Mouse (Mus musculus) limb, embryonic 12.5 days (tissue): ENCODE measurements around the gene Ift46. TPM values are rescaled to one million over a fixed set of nuclear protein-coding genes. Genes with fewer than 3 reads are reported as not detected.

ENCODE experiments used
- ATAC-seq: fragments of 200-750 bp; cut with Nextera tagmentation; 2 replicates; pipeline ENCODE4 v1.8.0; 2017; ENCODE audit warnings: low read depth, moderate TSS enrichment; ENCODE audit not compliant: insufficient number of reproducible peaks, insufficient read depth, low FRiP score, low TSS enrichment
- H3K27ac ChIP-seq: fragments of 300-500 bp; sonication (generic); 2 replicates; pipeline ENCODE4 v1.5.1; 2016; ENCODE audit warnings: mild to moderate bottlenecking, moderate library complexity
- H3K27me3 ChIP-seq: fragments of 300-500 bp; sonication (generic); 2 replicates; pipeline ENCODE4 v1.6.1; 2016; ENCODE audit warnings: mild to moderate bottlenecking, moderate library complexity
- H3K36me3 ChIP-seq: fragments of 300-500 bp; sonication (generic); 2 replicates; pipeline ENCODE4 v1.6.1; 2016; ENCODE audit warnings: mild to moderate bottlenecking, moderate library complexity
- H3K4me1 ChIP-seq: fragments of 300-500 bp; sonication (generic); replicated peaks from 2 replicates; pipeline ENCODE4 v1.6.1; 2016
- H3K4me2 ChIP-seq: fragments of 300-500 bp; sonication (generic); 2 replicates; pipeline ENCODE4 v1.6.1; 2016; ENCODE audit warnings: mild to moderate bottlenecking, moderate library complexity
- H3K4me3 ChIP-seq: fragments of 300-500 bp; sonication (generic); replicated peaks from 2 replicates; pipeline ENCODE4 v1.5.1; 2016; ENCODE audit warnings: mild to moderate bottlenecking
- H3K9ac ChIP-seq: fragments of 300-500 bp; sonication (generic); replicated peaks from 2 replicates; pipeline ENCODE4 v1.6.1; 2016; ENCODE audit warnings: mild to moderate bottlenecking, moderate library complexity
- H3K9me3 ChIP-seq: fragments of 300-500 bp; sonication (generic); 2 replicates; pipeline ENCODE4 v1.6.1; 2016; ENCODE audit warnings: mild to moderate bottlenecking, moderate library complexity
- WGBS: fragments of 180-500 bp; shearing (Covaris S2); methylation state at CpG from one replicate; pipeline ENCODE4 v1.1.7; 2016; 5-methylcytosine and 5-hydroxymethylcytosine counted together
- polyA plus RNA-seq: library from polyadenylated mRNA; unstranded; fragments of >200 nt; fragmentation: Nextera tagmentation; extraction: Ambion mirVana; gene quantifications from 2 replicates; pipeline ENCODE4 v1.2.1, GENCODE M21; 2016

Ift46 gene
- polyA plus RNA-seq, 1 experiment from 2014 or later, result 150 TPM

DNA sequence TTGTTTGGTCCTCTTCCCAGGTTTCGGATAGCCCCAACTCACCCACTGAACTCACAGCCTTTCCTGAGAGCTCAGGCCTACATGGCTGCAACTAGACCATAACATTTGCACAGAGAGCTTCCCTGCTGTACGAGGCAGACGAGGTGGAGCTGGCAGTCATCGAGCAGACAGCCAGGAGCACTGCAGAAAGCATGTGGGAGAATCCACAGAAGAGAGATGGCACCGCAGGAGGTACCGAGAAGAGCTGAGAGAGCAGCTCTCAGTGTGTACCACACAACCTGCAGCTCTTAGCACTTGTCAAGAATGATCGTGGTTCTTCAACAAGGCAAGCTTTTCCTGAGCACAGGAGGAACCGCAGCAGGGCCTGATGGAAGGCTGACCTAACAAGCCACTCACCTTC, 46.5 kb downstream of the Ift46 start:
- no peak overlapping the region for H3K4me3 ChIP-seq
- peaks cover 98% of the 10 kb centered on the region for H3K36me3 ChIP-seq
- WGBS, result 95% methylated on average over 8 of the region's 8 CpGs

DNA sequence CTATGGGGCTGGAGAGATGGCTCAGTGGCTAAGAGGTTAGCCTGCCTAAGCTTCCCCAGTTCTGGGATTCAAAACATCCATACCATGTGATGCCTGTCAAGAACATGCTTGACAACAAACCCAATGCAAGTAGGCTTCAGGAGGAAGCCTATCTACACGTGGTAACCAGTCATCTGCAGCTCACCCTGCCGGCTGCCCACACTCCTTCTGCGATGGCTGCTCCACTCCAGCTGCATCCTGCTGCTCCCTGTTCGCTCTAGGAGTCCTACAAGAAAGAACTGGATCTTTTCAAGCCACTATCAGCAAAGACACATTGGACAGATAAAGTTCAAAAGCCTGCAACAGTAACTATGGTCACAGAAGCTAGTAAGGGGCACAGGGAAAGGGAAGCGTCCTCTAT, 49.8 kb downstream of the Ift46 start:
- WGBS, result 87% methylated on average over 5 of the region's 5 CpGs
- Histone ChIP-seq H3K4me1 (no peaks in the 10 kb centered on the region), H3K4me3 (no peak overlapping the region), H3K9me3 (no peaks in the 10 kb centered on the region), H3K27me3 (no peaks in the 10 kb centered on the region), H3K9ac (no peak overlapping the region), H3K36me3 (peaks cover 100% of the 10 kb centered on the region), H3K4me2 (no peak overlapping the region), H3K27ac (no peak overlapping the region)
- ATAC-seq, result no peak

More for the DNA sequence above, 46.5 kb downstream of the Ift46 start:
- no peak overlapping the region for H3K4me2 ChIP-seq
- no peak overlapping the region for H3K9ac ChIP-seq
- no peak overlapping the region for H3K27ac ChIP-seq
- H3K4me1 ChIP-seq, result no peaks in the 10 kb centered on the region
- no peaks in the 10 kb centered on the region for H3K9me3 ChIP-seq
- ATAC-seq, result no peak
- no peaks in the 10 kb centered on the region for H3K27me3 ChIP-seq

- Histone ChIP-seq H3K27ac (no peak overlapping the region), H3K4me1 (no peaks in the 10 kb centered on the region), H3K4me3 (no peak overlapping the region), H3K36me3 (peaks cover 99% of the 10 kb centered on the region), H3K4me2 (no peak overlapping the region), H3K9me3 (no peaks in the 10 kb centered on the region), H3K27me3 (no peaks in the 10 kb centered on the region), H3K9ac (no peak overlapping the region)
- no peak for ATAC-seq
- 91% methylated on average over 15 of the region's 15 CpGs for WGBS
Observed at GRCm38 (mm10) chr9:44819920-44820827, 52.5 kb downstream of the Ift46 start.

GRCm38 (mm10) chr9:44826660-44827059, 59.0 kb downstream of the Ift46 start:
- Histone ChIP-seq H3K4me1 (no peaks in the 10 kb centered on the region), H3K4me2 (no peak overlapping the region), H3K36me3 (peaks cover 97% of the 10 kb centered on the region), H3K27me3 (no peaks in the 10 kb centered on the region), H3K9me3 (no peaks in the 10 kb centered on the region), H3K9ac (no peak overlapping the region), H3K4me3 (no peak overlapping the region), H3K27ac (no peak overlapping the region)
- ATAC-seq, result no peak
- 61% methylated on average over 7 of the region's 7 CpGs for WGBS

- no peak for ATAC-seq
- H3K27me3 ChIP-seq, result no peaks in the 10 kb centered on the region
- no peak overlapping the region for H3K9ac ChIP-seq
- no peak overlapping the region for H3K4me3 ChIP-seq
- H3K4me2 ChIP-seq, result no peak overlapping the region
- no peaks in the 10 kb centered on the region for H3K9me3 ChIP-seq
- no peak overlapping the region for H3K27ac ChIP-seq
- no peaks in the 10 kb centered on the region for H3K4me1 ChIP-seq
- H3K36me3 ChIP-seq, result peaks cover 97% of the 10 kb centered on the region
- WGBS, result 96% methylated on average over 11 of the region's 11 CpGs
Observed at GRCm38 (mm10) chr9:44828944-44829343, 61.2 kb downstream of the Ift46 start.

DNA sequence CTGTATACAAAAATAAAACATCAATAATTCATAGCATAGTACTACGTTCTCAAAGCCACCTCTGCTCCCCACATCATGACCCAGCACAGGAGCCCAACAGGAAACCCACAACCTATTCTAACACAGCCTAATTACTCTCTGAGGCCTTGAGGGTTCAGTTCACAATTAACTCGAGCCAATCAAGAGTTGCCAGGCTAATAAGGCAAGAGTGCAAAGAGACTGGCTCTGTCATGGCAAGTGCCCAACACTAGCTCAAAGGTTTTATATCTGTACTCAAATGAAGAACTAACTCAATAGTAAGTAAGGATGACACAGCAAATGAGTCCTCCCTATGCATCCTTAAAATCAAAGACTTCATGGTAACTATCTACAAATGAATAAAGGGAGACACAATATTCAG, 62.8 kb downstream of the Ift46 start:
- ATAC-seq, result no peak
- Histone ChIP-seq H3K9ac (no peak overlapping the region), H3K27ac (no peak overlapping the region), H3K4me2 (no peak overlapping the region), H3K36me3 (peaks cover 98% of the 10 kb centered on the region), H3K9me3 (no peaks in the 10 kb centered on the region), H3K4me3 (no peak overlapping the region), H3K4me1 (no peaks in the 10 kb centered on the region), H3K27me3 (no peaks in the 10 kb centered on the region)
- WGBS, result 88% methylated on average over 2 of the region's 2 CpGs

DNA sequence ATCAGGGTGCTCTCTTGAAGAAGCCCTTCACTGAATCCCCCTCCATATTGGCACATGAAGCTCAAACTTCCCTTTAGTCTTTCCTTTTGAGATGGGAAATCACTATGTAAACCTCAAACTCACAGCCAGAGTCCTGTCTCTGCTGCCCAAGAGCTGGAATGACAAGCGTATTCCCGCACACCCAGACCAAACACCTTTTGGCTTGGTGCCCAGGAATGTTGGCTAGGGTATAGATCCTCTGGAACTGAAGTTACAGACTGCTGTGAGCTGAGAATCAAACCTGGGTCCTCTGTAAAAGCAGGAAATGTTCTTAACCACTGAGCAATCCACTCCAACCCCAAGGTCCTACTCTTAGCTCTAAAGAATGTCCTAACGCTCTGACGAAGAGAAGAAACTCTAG, 64.6 kb downstream of the Ift46 start:
- H3K9ac ChIP-seq, result no peak overlapping the region
- H3K27me3 ChIP-seq, result no peaks in the 10 kb centered on the region
- no peak for ATAC-seq
- no peak overlapping the region for H3K4me3 ChIP-seq
- H3K9me3 ChIP-seq, result no peaks in the 10 kb centered on the region
- no peak overlapping the region for H3K27ac ChIP-seq
- 89% methylated on average over 4 of the region's 4 CpGs for WGBS
- H3K36me3 ChIP-seq, result peaks cover 96% of the 10 kb centered on the region
- H3K4me1 ChIP-seq, result no peaks in the 10 kb centered on the region
- H3K4me2 ChIP-seq, result no peak overlapping the region

- no peak overlapping the region for H3K4me3 ChIP-seq
- no peak overlapping the region for H3K27ac ChIP-seq
- H3K4me1 ChIP-seq, result no peaks in the 10 kb centered on the region
- no peak overlapping the region for H3K9ac ChIP-seq
- 61% methylated on average over 7 of the region's 7 CpGs for WGBS
- no peaks in the 10 kb centered on the region for H3K27me3 ChIP-seq
- ATAC-seq, result no peak
- H3K9me3 ChIP-seq, result no peaks in the 10 kb centered on the region
- no peak overlapping the region for H3K4me2 ChIP-seq
- peaks cover 91% of the 10 kb centered on the region for H3K36me3 ChIP-seq
Observed at GRCm38 (mm10) chr9:44836439-44836838, 68.7 kb downstream of the Ift46 start.

DNA sequence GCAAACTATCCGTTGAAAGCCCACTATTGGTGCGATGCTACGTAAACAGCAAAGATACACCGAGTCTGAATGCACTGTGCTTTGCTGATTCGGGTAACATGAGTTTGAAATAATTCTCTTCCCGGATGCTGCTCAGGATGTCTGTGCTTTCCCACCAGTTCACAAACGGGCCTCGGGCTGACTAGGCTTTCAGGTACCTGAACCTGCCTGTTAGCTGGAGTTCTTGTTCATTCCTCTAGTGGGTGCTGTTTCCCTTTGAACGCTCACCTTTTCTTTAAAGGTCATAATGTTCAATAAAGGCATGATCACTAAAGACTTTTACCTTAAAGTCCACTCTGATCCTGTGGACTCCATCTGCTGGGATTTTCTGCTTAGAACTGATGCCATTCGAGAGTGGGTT, 73.5 kb downstream of the Ift46 start:
- Histone ChIP-seq H3K27ac (no peak overlapping the region), H3K4me2 (no peak overlapping the region), H3K4me1 (no peaks in the 10 kb centered on the region), H3K9me3 (no peaks in the 10 kb centered on the region), H3K9ac (no peak overlapping the region), H3K4me3 (no peak overlapping the region), H3K27me3 (no peaks in the 10 kb centered on the region), H3K36me3 (peaks cover 92% of the 10 kb centered on the region)
- 90% methylated on average over 10 of the region's 10 CpGs for WGBS
- no peak for ATAC-seq

Other genes starting within 250 kb of the Ift46 start
- gene Cxcr5, start 206.0 kb upstream of the Ift46 start, polyA plus RNA-seq, result not detected in 2 replicates
- gene Ddx6, start 163.0 kb upstream of the Ift46 start, polyA plus RNA-seq, result 26.3 and 32.6 TPM in 2 replicates
- gene Treh, start 94.7 kb upstream of the Ift46 start, polyA plus RNA-seq, result not detected in 2 replicates
- 60.4 and 65.4 TPM in 2 replicates for gene Phldb1, start 32.7 kb upstream of the Ift46 start, polyA plus RNA-seq
- gene Arcn1, start 63 bp upstream of the Ift46 start, polyA plus RNA-seq, result 194 and 208 TPM in 2 replicates
- 3.6 and 3.7 TPM in 2 replicates for gene Tmem25, start 31.4 kb downstream of the Ift46 start, polyA plus RNA-seq
- gene Ttc36, start 35.2 kb downstream of the Ift46 start, polyA plus RNA-seq, result not detected in 2 replicates
- gene Kmt2a, start 113.4 kb downstream of the Ift46 start, polyA plus RNA-seq, result 18.2 and 19.9 TPM in 2 replicates
- 556 and 596 TPM in 2 replicates for gene Atp5l, start 152.8 kb downstream of the Ift46 start, polyA plus RNA-seq
- gene Ube4a, start 197.7 kb downstream of the Ift46 start, polyA plus RNA-seq, result 26.4 and 27.8 TPM in 2 replicates
- 0.20 and 1.5 TPM in 2 replicates for gene Cd3g, start 212.5 kb downstream of the Ift46 start, polyA plus RNA-seq
- not detected in 2 replicates for gene Cd3d, start 213.9 kb downstream of the Ift46 start, polyA plus RNA-seq
- 0.14 TPM in 1 of 2 replicates, not detected in the other for gene Cd3e, start 241.7 kb downstream of the Ift46 start, polyA plus RNA-seq